Mouse (Mus musculus) thymus, adult 2 months (tissue): ENCODE measurements at regions not wholly inside any gene's neighbourhood (a gene's known extent, or its start where the extent isn't known, plus 50 kb on each side); places are given as distances from the start of the nearest gene placed in this dataset.

Source experiments
- CTCF ChIP-seq: fragments of 200-500 bp; IDR thresholded peaks from 2 replicates; pipeline ENCODE4 v1.5.1; 2012; ENCODE audit warnings: mild to moderate bottlenecking, control low read depth, low read length, moderate library complexity, borderline replicate concordance; ENCODE audit not compliant: control insufficient read depth, poor library complexity, insufficient read depth; ENCODE audit errors: extremely low read depth
- POLR2A ChIP-seq: fragments of 200-500 bp; IDR thresholded peaks from 2 replicates; pipeline ENCODE4 v1.6.1; 2012; ENCODE audit warnings: mild to moderate bottlenecking, low read length, control low read depth, moderate library complexity; ENCODE audit not compliant: control insufficient read depth, poor library complexity, insufficient read depth; ENCODE audit errors: extremely low read depth

GRCm38 (mm10) chr13:107562463-107562862 lies 481.8 kb upstream of the Smim15 start:
- TF ChIP-seq CTCF (no peak), POLR2A (no peak)
